Mouse (Mus musculus) hindbrain, embryonic 13.5 days (tissue): ENCODE measurements around the gene Pdik1l. TPM values are rescaled to one million over a fixed set of nuclear protein-coding genes. Genes with fewer than 3 reads are reported as not detected.
A peak's percentile ranks its signal among the peaks of the same experiment; 100 is the strongest.

ENCODE experiments used
- ATAC-seq: fragments of 200-750 bp; cut with Nextera tagmentation; 2 replicates; pipeline ENCODE4 v1.8.0; 2017; ENCODE audit warnings: moderate TSS enrichment; ENCODE audit not compliant: low FRiP score
- H3K27ac ChIP-seq: fragments of 300-500 bp; sonication (generic); 2 replicates; pipeline ENCODE4 v1.5.1; 2015; ENCODE audit warnings: inconsistent platforms, mild to moderate bottlenecking, moderate library complexity
- H3K27me3 ChIP-seq: fragments of 300-500 bp; sonication (generic); 2 replicates; pipeline ENCODE4 v1.6.1; 2015; ENCODE audit warnings: mild to moderate bottlenecking, inconsistent platforms
- H3K36me3 ChIP-seq: fragments of 300-500 bp; sonication (generic); 2 replicates; pipeline ENCODE4 v1.6.1; 2015; ENCODE audit warnings: mild to moderate bottlenecking, inconsistent platforms
- H3K4me1 ChIP-seq: fragments of 300-500 bp; sonication (generic); replicated peaks from 2 replicates; pipeline ENCODE4 v1.6.1; 2015; ENCODE audit warnings: inconsistent platforms
- H3K4me2 ChIP-seq: fragments of 300-500 bp; sonication (generic); 2 replicates; pipeline ENCODE4 v1.6.1; 2015; ENCODE audit warnings: inconsistent platforms, mild to moderate bottlenecking, moderate library complexity
- H3K4me3 ChIP-seq: fragments of 300-500 bp; sonication (generic); 2 replicates; pipeline ENCODE4 v1.5.1; 2015; ENCODE audit warnings: mild to moderate bottlenecking, inconsistent platforms
- H3K9ac ChIP-seq: fragments of 300-500 bp; sonication (generic); 2 replicates; pipeline ENCODE4 v1.6.1; 2015; ENCODE audit warnings: mild to moderate bottlenecking, inconsistent platforms
- H3K9me3 ChIP-seq: fragments of 300-500 bp; sonication (generic); 2 replicates; pipeline ENCODE4 v1.6.1; 2016; ENCODE audit warnings: inconsistent platforms
- WGBS: fragments of 180-500 bp; shearing (Covaris S2); methylation state at CpG from one replicate; pipeline ENCODE4 v1.1.7; 2015; 5-methylcytosine and 5-hydroxymethylcytosine counted together
- polyA plus RNA-seq: library from polyadenylated mRNA; unstranded; fragments of >200 nt; fragmentation: Nextera tagmentation; extraction: Ambion mirVana; gene quantifications from 2 replicates; pipeline ENCODE4 v1.2.1, GENCODE M21; 2015

Pdik1l gene
- polyA plus RNA-seq: 35.0 and 37.3 TPM in 2 replicates

DNA sequence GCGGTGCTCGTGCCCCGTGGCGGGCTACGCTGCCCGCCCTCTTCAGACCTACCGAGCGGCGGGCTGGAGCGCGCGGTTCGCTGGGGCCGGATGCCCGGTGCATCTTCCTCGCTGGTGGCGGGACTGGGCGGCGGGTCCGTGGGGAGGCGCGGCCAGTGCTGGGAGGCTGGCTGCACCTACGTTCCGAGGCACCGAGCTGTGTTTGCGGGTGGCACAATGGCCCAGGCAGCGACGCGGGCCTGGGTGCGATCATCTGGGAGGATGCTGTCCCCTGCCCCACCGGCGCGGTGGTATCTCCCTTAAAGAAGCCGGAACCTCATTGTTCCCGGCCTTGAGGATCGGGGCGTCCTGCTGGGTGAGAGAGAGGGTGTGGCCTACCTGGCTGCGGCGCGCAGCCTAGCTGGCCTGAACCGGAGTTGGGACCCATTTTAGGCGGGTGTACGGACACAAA is at the start of gene Pdik1l:
Gene Pdik1l (minus strand): TSS at position 321 of the 451 bp plus-strand sequence.
- 0 out of 2 replicates have a peak, but pooled peaks cover 4% of the 10 kb centered on the region for H3K27me3 ChIP-seq
- H3K36me3 ChIP-seq: peaks cover 23% of the 10 kb centered on the region
- 0% methylated on average over 42 of the region's 43 CpGs for WGBS
- peaks cover 25% of the 10 kb centered on the region for H3K4me1 ChIP-seq
- peak within 1 kb of the TSS; percentile 94 for H3K4me2 ChIP-seq
- no peaks in the 10 kb centered on the region for H3K9me3 ChIP-seq
- H3K27ac ChIP-seq: peak within 1 kb of the TSS; percentile 100
- peak within 1 kb of the TSS; percentile 93 for H3K9ac ChIP-seq
- H3K4me3 ChIP-seq: peak within 1 kb of the TSS; percentile 99
- ATAC-seq: peak; percentile 89

DNA sequence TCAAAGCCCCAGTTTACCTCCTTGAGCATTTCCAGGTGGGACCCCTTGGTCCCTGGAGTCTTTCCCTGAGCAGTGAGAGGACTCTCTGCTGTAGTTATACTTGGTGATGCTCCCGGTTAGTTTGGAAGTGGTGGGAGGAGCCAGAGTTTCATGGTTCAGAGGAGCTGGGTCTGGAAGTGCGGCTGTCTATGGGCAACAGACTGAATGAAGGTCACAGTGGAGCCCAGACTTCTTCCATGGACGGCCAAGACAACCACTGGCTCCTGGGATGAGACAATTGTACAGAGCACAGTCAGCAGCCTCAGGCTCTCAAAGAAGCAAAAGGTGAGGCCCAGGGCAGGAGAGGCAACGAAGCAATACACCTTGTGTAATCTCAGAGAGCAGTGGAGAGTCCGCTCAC is 42.6 kb upstream of the Pdik1l start:
- no peaks in the 10 kb centered on the region for H3K4me1 ChIP-seq
- H3K9me3 ChIP-seq: no peaks in the 10 kb centered on the region
- no peaks in the 10 kb centered on the region for H3K36me3 ChIP-seq
- no peak for ATAC-seq
- no peak overlapping the region for H3K4me3 ChIP-seq
- WGBS: 72% methylated on average over 5 of the region's 5 CpGs
- H3K9ac ChIP-seq: no peak overlapping the region
- no peak overlapping the region for H3K27ac ChIP-seq
- no peak overlapping the region for H3K4me2 ChIP-seq
- no peaks in the 10 kb centered on the region for H3K27me3 ChIP-seq

DNA sequence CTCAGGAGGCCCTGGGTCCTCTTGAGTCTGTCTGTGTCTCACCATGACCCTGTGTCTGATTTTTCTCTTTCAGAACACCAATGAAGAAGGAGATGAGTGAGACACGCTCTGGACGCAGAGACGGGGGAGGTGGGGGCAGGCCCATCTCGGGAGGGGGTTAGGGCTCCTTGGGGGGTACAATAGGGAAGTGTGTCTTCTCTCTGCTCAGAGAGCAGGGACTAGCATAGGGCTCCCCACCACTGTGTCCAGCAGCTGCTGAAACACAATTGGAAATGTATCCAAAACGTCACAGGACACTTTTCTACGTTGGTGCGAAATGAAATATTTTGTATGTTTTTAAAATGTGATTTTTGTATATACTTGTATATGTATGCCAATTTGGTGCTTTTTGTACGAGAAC is 41.1 kb upstream of the Pdik1l start:
- Histone ChIP-seq H3K4me3 (no peak overlapping the region), H3K27me3 (no peaks in the 10 kb centered on the region), H3K9me3 (no peaks in the 10 kb centered on the region), H3K9ac (no peak overlapping the region), H3K27ac (no peak overlapping the region), H3K4me1 (no peaks in the 10 kb centered on the region), H3K36me3 (no peaks in the 10 kb centered on the region), H3K4me2 (no peak overlapping the region)
- 87% methylated on average over 8 of the region's 8 CpGs for WGBS
- no peak for ATAC-seq

DNA sequence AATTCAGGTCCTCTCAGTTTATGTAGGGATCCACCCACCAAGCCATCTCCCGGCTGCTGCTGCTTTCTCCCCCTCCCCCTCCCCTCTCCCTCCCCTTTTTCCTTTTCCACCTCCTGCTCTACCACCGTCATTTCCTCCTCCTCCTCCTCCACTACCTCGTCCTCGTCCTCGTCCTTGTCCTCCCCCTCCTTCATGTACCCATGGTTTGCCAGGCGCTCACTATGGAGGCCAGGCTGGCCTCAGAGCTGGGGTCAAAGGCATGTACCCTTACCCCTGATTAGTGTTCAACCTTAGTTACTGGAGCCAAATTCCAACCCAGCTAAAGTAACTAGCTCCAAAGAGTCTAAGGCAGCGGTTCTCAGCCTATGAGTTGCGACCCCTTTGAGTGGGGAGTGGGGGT is 40.5 kb upstream of the Pdik1l start:
- no peaks in the 10 kb centered on the region for H3K27me3 ChIP-seq
- H3K4me3 ChIP-seq: no peak overlapping the region
- H3K9ac ChIP-seq: no peak overlapping the region
- H3K4me2 ChIP-seq: no peak overlapping the region
- no peak for ATAC-seq
- H3K9me3 ChIP-seq: no peaks in the 10 kb centered on the region
- no peaks in the 10 kb centered on the region for H3K36me3 ChIP-seq
- no peak overlapping the region for H3K27ac ChIP-seq
- H3K4me1 ChIP-seq: no peaks in the 10 kb centered on the region
- 65% methylated on average over 8 of the region's 8 CpGs for WGBS

DNA sequence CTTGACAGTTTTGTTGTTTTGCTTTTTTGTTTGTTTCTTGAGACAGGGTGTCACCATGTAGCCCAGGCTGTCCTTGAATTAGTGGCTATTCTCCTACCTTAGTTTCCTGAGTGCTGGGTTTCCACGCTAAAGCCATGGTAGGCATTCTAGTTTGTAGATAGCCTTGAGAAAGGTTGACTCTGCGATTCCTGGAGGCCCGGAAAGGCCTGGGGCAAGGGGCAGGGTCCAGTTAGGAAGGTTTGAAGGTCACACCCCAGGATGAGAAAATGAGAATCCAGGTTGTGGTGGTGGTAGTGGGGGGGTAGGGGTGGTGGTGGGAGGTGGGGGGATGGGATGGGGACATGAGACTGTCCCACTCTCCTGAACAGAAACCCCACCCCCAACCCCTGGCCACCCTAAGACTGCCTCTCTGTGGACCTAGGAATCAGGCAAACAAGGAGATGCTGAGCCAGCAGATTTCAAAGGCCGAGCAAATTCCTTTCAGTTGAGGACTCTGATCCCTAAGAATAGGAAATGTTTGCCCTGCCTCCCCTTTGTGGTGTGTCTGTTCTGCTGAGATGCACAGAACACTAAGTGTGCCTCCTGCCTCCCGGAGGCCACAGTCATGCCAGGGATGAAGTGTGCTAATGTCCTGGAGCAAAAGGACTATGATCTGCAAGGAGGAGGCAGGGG is 39.3 kb upstream of the Pdik1l start:
- Histone ChIP-seq H3K9ac (no peak overlapping the region), H3K4me1 (no peaks in the 10 kb centered on the region), H3K36me3 (no peaks in the 10 kb centered on the region), H3K27ac (no peak overlapping the region), H3K9me3 (no peaks in the 10 kb centered on the region), H3K27me3 (no peaks in the 10 kb centered on the region; the same call in 1 of the 2 replicates), H3K4me3 (no peak overlapping the region), H3K4me2 (no peak overlapping the region)
- no peak for ATAC-seq
- 58% methylated on average over 5 of the region's 5 CpGs for WGBS

DNA sequence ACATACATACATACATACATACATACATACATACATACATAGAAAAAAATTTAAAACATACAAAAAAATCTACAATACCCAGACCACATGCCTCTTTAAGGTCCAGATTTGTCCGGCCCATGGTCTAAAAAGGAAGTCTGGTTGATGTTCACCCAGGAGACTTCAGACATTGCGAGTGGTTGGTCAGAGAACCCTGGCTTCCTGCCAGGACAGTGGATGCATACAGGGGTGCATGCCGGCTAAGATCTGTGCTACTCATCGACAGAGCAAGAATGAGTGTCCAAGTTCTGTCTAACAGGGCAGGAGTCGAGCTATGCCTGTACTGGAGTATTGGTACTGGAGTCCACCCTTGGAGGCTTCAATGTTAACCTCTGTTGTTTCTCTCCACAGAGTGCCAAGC is 37.0 kb upstream of the Pdik1l start:
- WGBS: 70% methylated on average over 5 of the region's 5 CpGs
- H3K9ac ChIP-seq: no peak overlapping the region
- H3K36me3 ChIP-seq: no peaks in the 10 kb centered on the region
- peaks cover 5% of the 10 kb centered on the region for H3K27me3 ChIP-seq
- H3K4me2 ChIP-seq: no peak overlapping the region
- H3K4me1 ChIP-seq: no peaks in the 10 kb centered on the region
- H3K9me3 ChIP-seq: no peaks in the 10 kb centered on the region
- H3K4me3 ChIP-seq: no peak overlapping the region
- H3K27ac ChIP-seq: no peak overlapping the region
- ATAC-seq: no peak

DNA sequence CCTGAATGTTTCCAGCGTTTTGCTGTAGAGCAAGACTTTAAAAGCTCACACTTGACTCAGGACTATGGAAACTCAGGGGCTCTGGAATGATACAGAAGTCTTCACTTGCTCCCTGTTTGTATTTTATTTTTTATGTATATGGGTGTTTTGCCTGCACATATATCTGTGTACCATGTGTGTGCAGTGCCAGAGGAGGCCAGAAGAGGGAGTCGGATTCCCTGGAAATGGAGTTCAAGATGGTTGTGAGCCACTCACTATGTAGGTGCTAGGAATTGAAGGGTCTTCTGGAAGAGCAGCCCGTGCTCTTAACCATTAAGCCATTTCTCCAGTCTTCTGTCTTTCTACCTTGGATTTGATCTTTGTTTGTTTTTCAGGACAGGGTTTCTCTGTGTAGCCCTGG is 33.8 kb upstream of the Pdik1l start:
- Histone ChIP-seq H3K4me2 (no peak overlapping the region), H3K4me1 (no peaks in the 10 kb centered on the region), H3K27ac (no peak overlapping the region), H3K27me3 (peaks cover 7% of the 10 kb centered on the region), H3K9ac (no peak overlapping the region), H3K4me3 (no peak overlapping the region), H3K36me3 (no peaks in the 10 kb centered on the region), H3K9me3 (no peaks in the 10 kb centered on the region)
- 71% methylated on average over 3 of the region's 3 CpGs for WGBS
- ATAC-seq: no peak

DNA sequence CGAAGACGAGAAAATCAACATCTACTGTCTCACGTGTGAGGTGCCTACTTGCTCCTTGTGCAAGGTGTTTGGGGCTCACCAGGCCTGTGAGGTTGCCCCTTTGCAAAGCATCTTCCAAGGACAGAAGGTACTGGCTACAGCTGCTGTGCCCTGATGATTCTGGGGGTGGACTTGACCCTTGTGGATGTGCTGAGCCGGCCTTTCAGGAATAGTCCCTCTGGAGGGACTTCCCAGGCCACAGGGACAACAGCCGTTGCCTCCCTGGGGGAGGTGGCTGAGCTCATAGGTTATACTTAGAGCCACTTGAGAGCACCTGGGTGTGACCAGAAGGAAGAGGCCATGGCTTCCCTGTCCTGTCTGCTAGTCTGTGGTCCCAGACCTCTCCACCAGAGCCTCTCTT is 32.0 kb upstream of the Pdik1l start:
- H3K27me3 ChIP-seq: peaks cover 7% of the 10 kb centered on the region
- H3K4me3 ChIP-seq: no peak overlapping the region
- no peaks in the 10 kb centered on the region for H3K36me3 ChIP-seq
- no peak overlapping the region for H3K27ac ChIP-seq
- no peaks in the 10 kb centered on the region for H3K9me3 ChIP-seq
- H3K9ac ChIP-seq: no peak overlapping the region
- no peak overlapping the region for H3K4me2 ChIP-seq
- ATAC-seq: no peak
- WGBS: 76% methylated on average over 5 of the region's 5 CpGs
- H3K4me1 ChIP-seq: no peaks in the 10 kb centered on the region

DNA sequence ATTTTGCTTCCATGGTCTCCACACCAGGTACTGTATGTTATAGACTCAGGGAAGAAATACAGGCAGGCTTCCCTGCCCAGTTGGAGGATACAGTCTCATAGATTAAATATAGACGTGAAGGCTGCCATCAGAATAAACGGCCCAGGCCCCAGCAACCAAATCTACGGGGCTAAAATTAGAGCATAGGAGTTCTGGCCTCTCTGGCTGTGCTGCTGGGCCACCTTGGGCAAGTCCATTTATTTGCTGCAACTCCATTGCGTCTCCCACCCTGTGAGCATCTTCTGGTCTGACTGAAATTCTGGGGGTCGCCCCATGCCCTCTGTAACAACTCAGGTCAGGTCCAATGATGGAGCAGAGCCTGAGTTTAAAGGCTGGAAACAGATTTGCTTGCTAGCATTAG is 31.4 kb upstream of the Pdik1l start:
- H3K4me3 ChIP-seq: no peak overlapping the region
- ATAC-seq: no peak
- no peak overlapping the region for H3K9ac ChIP-seq
- peaks cover 7% of the 10 kb centered on the region for H3K27me3 ChIP-seq
- 90% methylated on average over 5 of the region's 5 CpGs for WGBS
- no peaks in the 10 kb centered on the region for H3K4me1 ChIP-seq
- H3K36me3 ChIP-seq: no peaks in the 10 kb centered on the region
- no peak overlapping the region for H3K27ac ChIP-seq
- no peak overlapping the region for H3K4me2 ChIP-seq
- no peaks in the 10 kb centered on the region for H3K9me3 ChIP-seq

DNA sequence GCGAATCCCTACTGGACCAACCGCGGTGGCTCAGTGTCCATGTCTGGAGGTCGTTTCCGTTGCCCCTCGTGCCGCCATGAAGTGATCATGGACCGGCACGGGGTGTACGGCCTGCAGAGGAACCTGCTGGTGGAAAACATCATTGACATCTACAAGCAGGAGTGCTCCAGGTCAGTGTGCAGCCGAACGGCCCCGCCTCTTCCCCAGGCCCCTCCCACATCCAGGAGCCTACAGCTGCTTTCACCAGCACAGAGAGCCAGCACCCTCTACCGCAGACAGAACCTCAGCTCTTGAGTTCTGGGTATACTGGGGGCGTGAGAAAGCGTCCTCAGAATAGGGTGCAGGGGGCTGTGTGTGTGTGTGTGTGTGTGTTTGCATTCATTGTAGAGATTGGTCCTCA is 28.7 kb upstream of the Pdik1l start:
- Histone ChIP-seq H3K27me3 (peaks cover 7% of the 10 kb centered on the region; the same call in 1 of the 2 replicates), H3K27ac (no peak overlapping the region), H3K4me3 (no peak overlapping the region), H3K4me2 (no peak overlapping the region), H3K36me3 (no peaks in the 10 kb centered on the region), H3K9ac (no peak overlapping the region), H3K9me3 (no peaks in the 10 kb centered on the region), H3K4me1 (no peaks in the 10 kb centered on the region)
- ATAC-seq: no peak
- 58% methylated on average over 16 of the region's 16 CpGs for WGBS

DNA sequence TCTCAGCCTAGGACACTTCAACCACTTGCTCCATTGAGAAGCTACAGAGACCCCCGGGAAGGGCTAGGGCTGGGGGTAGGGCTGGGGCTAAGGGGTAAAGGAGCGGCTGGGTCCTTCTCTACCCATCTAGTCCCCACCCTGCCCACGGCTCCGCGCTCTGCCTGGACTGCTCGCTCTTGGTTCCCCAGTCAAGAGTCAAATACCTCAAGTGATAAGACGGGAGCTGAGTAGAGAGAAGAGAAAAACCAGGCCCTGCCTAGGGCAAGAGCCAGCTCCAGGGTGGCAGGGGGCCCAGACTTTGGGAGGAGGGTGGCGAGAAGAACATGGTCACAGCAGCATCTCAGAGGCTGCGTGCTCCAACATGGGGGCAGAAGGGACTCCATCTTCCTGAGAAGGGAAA is 27.8 kb upstream of the Pdik1l start:
- Histone ChIP-seq H3K27me3 (peaks cover 7% of the 10 kb centered on the region; the same call in 1 of the 2 replicates), H3K36me3 (no peaks in the 10 kb centered on the region), H3K27ac (no peak overlapping the region), H3K9ac (no peak overlapping the region), H3K9me3 (no peaks in the 10 kb centered on the region), H3K4me1 (no peaks in the 10 kb centered on the region), H3K4me2 (no peak overlapping the region), H3K4me3 (no peak overlapping the region)
- 84% methylated on average over 9 of the region's 9 CpGs for WGBS
- ATAC-seq: no peak

DNA sequence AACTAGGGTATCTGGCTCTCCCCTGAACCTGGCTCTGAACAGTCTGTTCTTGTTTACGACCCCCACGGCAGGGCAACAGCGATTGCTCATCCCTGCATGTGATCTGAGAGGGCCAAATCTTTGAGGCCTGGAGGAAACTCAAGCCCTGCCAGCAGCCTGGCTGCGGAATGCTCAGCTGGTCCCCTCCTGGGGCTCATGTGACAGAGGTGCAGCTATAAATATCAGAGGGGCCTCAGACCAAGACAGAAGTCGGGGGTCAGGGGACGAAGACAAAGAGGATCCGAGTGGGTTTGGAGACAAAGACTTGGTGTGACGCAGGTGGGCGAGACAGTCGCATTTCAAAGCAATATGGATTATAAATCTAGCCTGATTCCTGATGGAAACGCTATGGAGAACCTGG is 27.2 kb upstream of the Pdik1l start, which contains the start of gene Trim63:
Gene Trim63 (plus strand): TSS at position 245 of the 400 bp plus-strand sequence.
- Histone ChIP-seq H3K27me3 (peaks cover 5% of the 10 kb centered on the region; the same call in 1 of the 2 replicates), H3K9ac (no peak within 1 kb of the TSS), H3K4me2 (no peak within 1 kb of the TSS), H3K4me3 (no peak within 1 kb of the TSS), H3K9me3 (no peaks in the 10 kb centered on the region), H3K4me1 (no peaks in the 10 kb centered on the region), H3K36me3 (no peaks in the 10 kb centered on the region), H3K27ac (no peak within 1 kb of the TSS)
- ATAC-seq: no peak
- WGBS: 43% methylated on average over 11 of the region's 11 CpGs

DNA sequence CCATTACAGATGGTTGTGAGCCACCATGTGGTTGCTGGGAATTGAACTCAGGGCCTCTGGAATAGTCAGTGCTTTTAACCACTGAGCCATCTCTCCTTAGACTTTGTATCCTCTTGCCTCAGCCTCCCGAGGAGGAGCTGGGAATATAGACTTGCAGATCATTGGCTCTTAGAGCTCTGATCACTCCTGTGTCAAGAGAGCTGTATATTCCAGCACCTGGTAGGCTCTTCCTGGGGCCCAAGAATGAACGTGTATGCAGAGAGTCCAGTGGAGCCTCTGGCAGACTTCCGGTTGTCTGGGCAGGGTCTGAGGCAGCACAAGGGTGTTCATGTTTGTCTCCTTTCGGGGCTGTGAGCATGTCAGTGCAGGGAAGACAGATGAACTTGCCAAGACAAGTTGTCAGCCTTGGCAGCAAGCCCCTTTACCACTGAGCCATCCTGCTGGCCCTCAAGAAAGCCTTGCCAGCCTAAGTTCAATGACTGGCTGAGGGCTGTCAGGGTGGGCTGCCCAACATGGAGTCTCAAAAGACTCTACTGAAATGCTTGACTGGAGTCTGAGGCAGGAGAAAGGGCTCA is 26.5 kb upstream of the Pdik1l start:
- WGBS: 75% methylated on average over 4 of the region's 4 CpGs
- ATAC-seq: no peak

More for the DNA sequence above, 26.5 kb upstream of the Pdik1l start:
- Histone ChIP-seq H3K4me1 (no peaks in the 10 kb centered on the region), H3K27me3 (no peaks in the 10 kb centered on the region), H3K4me3 (no peak overlapping the region), H3K27ac (no peak overlapping the region), H3K9me3 (no peaks in the 10 kb centered on the region), H3K36me3 (no peaks in the 10 kb centered on the region), H3K9ac (no peak overlapping the region), H3K4me2 (no peak overlapping the region)
